Mouse (Mus musculus) liver, adult (tissue): ENCODE measurements around the gene Slc9b1.

ENCODE experiments used
- GATA4 ChIP-seq: IDR thresholded peaks from 2 replicates; pipeline ENCODE4 v1.6.1; 2014; ENCODE audit warnings: mild to moderate bottlenecking, low read length; ENCODE audit not compliant: insufficient replicate concordance

The Slc9b1 gene

DNA sequence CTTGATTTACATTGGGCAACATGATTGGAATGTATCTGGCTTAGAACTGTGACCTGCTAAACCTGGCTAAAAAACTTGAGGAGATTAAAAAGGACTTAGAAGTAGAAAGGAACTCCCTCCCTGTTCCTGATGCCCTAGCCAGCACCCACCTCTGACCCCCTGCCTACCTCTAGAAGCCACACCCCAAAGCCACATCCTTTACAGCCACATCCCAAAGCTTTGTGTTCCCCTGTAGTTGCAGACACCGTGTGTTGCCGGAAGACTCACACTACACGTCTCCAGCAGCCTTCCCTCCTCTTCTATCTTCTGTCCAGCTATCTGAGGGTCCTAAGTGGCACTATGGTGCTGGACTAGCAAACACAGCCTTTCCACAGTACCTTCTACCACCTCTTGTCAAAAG lies 70.0 kb downstream of the Slc9b1 start:
- no peak for TF ChIP-seq GATA4

DNA sequence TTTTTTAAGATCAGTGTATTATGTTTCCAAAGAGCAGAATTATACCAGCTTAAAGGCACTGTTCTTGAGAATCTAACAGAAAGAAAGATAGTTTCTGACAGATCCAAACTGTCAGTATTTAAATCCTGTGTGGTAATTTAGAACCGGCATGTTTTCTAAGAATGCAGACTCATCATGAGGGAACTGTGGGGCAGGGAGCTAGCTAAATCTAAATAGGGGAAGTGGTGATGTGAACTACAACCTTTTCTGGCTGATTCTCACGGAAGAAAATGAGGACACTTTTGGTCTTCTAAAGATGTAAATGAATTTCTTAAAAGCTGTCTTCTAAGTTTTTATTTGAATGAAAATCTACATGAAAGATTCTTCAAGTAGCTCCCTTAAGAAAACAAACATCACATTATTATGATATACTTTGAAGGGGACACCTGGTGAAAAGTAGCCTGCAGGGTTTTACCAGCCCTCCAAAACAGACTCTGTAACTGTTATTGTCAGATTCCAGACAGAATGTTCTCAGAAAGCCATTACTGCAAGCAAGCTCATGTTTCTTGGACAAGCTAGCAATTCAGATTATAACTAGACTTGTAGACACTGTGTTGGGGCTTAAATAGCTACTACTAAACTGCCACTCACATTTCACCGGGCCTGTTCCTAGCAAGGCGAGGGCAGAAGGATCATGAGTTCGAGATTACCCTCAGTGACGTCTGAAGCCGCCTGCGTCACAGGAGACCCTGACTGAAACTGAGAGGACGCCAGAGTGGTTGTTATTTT lies 72.9 kb downstream of the Slc9b1 start:
- TF ChIP-seq GATA4 = no peak

DNA sequence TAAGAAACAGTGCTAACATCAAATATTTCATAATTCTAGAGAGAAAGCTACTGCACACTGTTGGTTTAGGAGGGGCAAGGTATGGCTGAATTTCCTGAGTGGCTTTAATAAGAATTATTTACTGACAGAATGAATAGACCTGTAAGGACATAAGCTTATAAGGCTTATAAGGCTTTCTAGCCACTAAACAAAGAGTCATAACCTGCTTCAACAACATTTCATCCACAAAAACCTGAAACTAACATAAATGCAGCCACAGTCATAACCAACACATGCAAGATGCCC lies 73.4 kb downstream of the Slc9b1 start:
- no peak for TF ChIP-seq GATA4

DNA sequence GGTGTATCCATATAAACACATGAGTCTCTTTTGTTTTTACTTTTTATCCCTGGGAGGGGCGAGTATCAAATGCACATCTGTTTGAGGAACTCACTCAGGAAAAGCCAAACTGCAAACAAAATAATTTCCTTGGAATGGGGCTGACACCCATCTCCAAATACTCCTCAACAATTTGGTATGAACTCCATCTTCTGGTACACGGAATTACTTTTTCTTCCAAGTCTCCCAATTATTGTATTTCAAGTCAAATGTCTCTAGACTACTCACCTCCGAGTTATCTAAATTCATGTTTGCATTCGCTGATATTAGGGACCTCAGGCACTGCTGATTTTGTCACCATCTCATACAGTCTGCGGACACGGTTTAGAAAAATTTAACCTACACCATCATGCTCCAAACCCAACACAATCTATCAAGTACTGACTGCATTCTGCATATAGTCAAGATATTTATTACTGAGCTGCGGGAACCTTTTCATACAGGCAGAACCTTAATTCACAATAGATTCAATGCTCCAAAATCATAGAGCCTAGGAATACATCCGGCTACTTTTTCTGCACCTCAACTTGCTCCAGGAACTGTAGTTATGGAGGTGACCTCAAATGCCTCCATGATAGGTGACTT lies 74.5 kb downstream of the Slc9b1 start:
- TF ChIP-seq GATA4 = no peak

DNA sequence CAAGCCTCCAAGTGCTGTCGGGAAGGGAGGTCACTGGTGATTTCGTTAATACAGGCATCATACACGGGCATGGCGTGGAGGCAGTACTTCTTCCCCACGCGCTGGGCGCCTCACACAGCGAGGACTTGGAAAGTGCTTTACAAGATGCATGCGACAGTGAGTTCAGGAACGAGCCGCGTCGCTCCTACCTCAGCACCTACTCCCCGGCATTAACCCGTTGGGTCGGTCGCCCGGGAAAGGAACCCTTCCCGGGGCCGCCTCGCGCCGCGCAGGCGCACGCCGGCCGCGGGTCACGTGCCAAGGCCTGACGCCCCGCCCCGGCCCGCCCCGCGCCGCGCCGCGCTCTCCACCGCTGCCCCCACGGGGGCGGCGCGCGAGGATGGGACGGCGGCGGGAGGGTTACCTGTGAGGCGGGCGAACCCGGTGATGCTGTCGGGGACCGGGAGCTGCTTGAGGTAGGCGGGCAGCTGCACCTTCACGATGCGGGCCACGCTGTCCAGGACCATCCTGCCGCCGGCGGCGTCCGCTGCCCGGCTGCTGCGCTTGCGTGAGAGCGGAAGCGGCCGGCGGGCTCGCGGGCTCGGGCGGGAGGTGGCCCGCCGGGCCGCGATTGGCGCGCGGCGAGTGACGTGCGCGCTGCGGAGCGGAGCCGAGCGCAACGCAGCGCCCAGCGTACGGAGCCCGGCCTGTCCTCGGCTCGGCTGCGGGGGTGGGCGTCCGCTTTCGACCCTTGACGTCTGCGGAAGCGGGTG lies 75.2 kb downstream of the Slc9b1 start:
- TF ChIP-seq GATA4 = no peak; the same call in 1 of the 2 replicates

DNA sequence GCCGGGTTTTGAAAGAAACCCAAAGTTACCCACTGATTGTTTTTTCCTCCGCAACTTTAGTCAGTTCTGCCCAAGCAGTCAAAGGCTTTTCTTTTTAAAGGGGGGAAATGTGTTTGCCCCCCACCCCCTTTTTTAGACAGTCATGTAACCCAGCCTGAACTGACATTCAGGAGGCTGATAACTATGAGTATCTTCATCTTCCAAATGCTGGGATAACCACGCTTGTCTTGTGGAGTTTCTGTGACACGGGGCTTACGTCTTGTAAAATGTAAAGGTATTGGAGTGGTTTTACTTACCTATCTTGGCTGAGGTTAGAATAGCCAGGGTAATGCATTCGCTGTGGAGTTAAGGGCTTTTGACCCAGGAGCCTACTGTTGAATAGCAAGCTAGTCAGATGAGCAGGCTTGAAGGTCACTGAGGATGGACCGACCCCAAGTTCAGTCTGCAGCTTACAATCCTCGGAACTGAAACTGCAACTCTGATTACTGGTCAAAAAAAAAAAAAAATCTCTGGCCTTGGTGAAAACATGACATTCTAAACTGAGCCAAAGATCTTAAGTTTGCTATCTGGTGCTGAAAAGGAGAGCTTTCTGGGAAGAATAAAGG lies 75.9 kb downstream of the Slc9b1 start, which contains the start of gene Cisd2:
Gene Cisd2, minus strand, starts transcription at position 318 of the 605 bp plus-strand sequence.
- TF ChIP-seq GATA4 = no peak

DNA sequence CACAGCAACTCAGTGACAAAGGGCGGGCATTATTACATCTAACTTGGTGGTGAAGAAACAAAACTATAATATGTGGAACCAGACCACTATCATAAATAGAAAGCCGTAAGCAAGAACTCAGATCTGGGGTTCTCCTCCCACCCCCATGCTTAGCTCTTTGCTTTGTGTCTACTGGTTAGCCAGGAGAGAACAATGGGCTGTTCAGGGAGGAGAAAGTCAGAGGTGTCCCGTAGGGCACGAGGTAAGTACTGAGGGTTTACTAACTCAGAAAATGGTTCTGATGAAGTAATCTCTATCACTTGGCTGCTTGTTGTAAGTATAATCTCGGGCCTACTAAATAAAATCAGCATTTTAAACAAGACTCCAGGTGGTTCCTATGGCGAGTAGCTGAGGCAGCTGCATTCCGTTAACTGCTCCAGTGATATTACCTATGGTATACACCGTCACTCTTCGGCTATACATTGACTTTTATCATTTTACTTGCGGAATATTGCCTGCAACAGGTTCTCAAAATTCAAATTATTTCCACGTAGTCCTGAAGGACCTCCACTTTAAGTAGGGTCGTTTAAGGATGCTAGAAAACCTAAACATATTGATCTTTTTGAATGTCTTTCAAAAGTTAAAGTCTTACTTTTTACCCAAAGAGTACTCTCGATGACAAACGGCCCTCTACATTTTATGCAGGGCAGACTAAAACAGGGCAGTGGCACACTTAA lies 89.2 kb downstream of the Slc9b1 start:
- TF ChIP-seq GATA4 = no peak

DNA sequence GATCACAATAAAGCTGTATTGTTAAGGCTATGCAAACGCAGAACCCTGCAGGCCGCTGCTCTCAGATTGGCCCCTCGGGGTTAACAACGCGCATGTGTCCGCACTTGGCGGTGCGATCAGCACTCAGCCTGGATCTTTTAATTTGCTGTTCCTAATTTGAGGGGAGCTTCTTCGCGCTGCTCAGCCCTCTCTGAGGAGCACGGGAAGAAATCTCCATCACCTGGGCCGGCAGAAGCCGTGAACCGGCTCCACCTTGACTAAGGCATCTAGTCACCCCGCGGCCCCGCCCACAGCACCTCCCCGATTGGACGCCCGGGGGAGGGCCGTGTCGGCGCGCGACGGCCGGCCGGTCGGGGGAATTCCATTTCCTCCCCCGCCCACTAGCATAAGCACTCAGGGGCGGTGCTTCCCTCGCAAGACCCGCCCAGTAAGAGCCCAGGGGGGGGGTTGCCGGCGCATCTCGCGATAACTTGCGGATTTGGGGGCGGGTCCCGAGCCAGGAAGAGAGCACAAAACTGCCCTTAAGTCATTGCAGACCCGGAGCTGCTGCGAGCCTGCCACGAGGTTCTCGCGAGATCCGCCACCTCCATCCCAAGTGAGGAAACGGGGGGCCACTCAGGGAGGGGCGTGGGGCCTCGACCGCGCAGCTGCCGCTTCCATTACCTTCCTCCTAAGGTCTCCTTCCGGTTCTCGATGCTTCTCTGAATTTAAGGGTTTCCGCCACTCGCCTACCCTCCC lies 90.1 kb downstream of the Slc9b1 start, which contains the start of gene Ube2d3:
Gene Ube2d3, plus strand, starts transcription at position 392 of the 738 bp plus-strand sequence.
- TF ChIP-seq GATA4 = no peak

DNA sequence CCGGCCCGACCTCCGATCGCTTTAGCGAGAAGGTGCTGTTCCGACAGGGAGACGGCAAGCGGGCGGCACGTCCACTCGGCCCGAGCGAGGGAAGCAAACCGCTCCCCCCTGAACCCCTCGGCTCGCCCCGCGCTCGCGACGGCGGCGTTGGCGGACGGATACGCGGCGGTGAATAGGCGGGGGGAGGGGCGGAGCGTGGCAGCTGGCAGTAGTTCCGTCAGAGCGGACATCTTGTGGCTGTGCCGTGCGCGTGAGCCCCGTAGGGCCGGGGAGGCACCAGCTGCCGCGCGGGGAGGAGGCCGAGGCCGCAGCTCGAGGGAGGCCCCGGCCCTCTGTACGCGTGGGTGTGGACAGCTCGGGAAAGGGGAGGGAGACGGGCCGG lies 90.7 kb downstream of the Slc9b1 start:
- TF ChIP-seq GATA4 = no peak

DNA sequence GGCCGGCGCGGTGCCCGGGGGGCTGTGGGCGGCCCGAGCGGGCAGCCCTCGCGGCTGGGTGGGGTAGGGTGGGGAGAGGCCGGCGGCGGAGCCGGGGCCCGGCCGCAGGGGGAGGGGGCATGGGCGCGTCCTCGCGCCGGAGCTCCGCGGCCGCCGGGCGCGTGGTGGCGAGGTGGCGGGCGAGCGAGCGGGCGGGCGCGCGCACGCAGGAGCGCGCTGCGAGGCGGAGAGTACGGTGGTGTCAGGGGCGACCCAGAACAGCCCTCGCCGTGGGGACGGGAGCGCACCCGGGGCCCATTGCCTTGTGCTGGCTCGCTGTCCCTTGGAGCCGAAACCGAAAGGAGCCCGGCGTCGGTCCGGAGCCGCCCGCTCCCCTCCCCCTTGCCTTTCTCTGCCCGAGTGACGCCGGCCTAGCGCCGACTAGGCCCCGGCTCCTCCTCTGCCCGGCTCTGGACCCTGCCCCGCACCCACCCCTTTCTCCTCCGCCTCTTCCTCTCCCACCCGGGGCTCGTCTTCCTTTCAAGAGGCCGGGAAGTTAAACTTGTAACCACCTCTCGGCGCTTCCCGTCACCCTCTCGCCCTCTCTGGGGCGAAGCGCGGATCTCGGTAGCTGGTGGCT lies 91.2 kb downstream of the Slc9b1 start:
- TF ChIP-seq GATA4 = peak; percentile 31; the same call in 1 of the 2 replicates

DNA sequence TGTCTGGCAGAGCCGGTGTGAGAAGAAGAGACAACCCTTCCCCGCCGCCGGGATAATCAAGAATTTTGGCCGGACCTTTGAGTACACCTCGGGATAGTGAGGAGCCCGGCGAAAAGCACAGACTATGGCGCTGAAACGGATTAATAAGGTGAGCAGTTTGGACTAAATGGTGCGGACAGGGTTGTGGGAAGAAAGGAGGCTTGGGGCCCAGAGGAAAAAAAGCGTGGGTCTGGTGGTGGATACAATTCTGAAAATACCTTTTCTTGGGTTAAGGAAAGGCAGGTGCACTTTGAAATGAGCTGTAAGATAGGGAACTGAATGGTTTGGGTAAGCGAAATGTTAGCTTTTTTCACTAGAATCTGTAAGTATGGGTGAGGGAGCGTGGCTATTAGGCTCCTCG lies 91.8 kb downstream of the Slc9b1 start:
- TF ChIP-seq GATA4 = no peak

DNA sequence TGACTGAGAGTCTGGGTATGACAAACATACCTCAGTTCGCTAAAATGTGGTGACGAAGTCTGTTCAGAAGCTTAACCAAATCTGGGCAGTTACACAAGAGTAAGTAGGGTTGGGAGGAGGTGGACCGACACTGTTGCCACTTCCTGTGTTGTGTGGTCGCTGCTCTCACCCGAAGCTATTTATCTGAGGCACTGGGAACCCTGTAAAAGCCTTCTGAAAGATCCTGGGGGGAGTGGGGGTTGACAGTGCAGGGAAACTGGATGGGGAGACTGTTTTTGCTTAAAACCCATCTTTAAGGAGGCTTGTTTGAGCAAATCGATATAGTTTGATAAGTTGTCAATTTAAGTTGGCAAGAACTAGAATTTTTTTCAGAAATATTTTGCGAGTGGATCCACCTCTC lies 92.4 kb downstream of the Slc9b1 start:
- TF ChIP-seq GATA4 = no peak

DNA sequence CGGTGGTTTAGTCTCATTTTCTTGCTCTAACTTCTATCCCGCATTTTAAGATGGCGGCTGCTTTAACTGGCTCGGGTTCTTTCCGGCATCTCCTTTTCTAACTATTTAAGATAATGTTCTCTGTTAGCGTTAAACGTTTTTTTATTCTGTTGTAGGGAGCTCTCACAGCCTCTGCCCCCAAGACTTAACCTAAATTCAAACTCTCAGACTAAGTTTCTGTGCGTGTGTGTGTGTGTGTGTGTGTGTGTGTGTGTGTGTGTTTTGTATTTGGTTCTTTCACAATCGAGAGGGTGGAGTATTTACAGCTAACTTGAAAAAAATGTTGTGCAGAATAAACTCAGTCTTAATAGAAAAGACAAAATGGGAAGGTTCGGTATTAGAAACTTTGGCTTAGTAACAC lies 92.8 kb downstream of the Slc9b1 start:
- no peak for TF ChIP-seq GATA4

DNA sequence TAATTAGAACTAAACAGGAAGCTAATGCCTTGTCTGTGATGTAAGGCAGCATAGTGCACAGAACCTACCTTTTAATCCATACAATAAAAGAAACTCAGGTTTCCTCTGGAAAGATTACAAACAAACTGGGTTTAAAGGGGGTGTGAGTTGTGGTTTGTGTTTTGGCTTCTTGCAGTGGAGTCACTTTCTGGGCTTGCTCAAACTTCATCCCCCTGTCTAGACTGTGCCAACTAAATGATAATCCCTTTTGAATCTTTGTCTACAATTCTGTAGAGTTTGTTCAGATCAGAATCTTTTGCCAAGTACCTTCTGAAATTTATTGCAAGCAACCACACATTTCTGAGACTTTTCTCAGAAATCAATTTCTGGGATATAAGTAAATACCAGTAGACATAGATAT lies 97.1 kb downstream of the Slc9b1 start:
- no peak for TF ChIP-seq GATA4
